Mouse (Mus musculus) c-Kit-positive CD71-positive TER-119-positive erythroid progenitor cells, embryonic 14.5 days (primary cell): ENCODE measurements around the gene Itgad.

Source experiments
- DNase-seq: peaks from one replicate; pipeline ENCODE4 v3.0.0-alpha.2; 2013; ENCODE audit warnings: low spot score

Itgad gene

DNA sequence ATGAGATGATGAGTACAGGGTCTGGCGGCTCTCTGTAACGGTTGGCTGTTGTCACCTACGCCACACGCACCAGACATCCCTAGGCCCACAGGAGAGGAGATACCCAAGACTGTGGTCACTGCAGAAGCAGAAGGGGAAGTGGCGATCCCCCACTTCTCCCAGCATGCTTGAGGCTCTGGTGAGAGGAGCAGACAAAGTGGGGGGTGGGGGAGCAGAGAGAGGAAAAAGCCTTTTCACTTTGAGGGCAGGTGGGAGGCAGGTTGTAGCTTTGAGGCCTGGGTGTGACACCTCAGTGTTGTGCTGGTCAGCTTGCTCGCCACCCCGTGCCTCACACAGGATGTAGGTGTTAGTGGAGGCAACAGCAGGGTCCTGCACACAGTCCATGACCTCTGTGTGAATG is 25.9 kb downstream of the Itgad start:
- DNase-seq, result no peak

DNA sequence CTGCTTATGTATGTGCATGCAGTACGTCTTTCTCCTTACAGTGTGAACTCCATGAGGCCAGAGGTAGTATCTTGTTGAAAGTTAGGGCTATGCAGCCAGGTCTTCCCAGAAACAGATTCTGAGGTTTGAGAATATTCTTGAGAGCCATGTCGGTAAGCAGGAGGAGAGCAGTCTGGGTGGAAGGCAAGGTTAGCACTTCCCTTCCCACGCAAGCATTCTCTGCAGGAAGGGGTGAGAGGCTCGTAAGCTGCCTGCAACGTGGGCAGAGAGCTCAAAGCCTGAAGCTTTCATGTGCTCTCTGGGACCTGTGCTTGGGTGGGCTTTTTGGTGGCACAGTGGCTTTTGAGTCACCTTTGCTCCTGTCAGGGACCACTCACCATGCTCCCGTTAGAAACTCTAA is 26.4 kb downstream of the Itgad start:
- DNase-seq, result no peak

DNA sequence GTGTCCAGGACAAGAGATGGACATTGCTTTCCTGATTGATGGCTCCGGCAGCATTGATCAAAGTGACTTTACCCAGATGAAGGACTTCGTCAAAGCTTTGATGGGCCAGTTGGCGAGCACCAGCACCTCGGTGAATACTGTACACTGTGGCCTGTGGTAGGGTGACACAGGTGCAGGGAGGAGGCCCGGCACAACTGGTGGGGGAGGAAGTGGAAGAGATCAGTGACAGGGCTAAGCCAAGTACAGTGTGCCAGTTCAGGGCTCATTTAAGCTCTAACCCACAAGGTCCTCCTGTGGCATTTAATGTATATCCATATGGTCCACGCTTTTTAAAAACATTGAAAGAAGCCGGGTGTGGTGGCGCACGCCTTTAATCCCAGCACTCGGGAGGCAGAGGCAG is 27.5 kb downstream of the Itgad start:
- DNase-seq, result no peak

DNA sequence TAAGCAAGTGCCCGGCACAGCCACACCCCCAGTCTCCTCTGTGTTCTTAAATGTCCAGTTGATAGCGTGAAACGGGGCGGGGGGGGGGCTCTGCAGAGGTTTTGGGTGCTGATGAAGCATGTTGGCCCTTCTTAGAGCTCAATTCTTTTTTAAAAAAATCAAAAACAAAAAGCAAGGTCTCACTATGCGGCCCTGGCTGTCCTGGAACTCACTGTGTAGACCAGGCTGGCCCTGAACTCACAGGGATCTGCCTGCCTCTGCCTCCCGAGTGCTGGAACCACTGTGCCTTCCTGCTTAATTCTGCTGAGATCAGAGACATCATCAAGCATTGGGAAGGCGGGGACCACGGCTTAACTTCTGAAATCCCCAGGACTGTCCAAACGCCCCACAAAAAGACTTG is 47.4 kb downstream of the Itgad start:
- no peak for DNase-seq

DNA sequence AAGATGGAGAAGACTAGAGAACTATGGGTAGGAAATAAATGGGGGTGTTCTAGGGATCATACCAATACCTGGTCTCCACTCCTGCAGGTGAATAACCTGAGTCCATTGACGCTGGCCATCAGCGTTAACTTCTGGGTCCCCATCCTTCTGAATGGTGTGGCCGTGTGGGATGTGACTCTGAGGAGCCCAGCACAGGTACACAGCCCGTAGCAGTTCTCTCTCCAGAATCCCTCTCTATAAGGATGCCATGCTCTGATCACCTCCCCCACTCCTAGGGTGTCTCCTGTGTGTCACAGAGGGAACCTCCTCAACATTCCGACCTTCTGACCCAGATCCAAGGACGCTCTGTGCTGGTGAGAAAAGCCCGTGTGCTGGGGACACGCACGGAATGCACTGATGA is 48.9 kb downstream of the Itgad start:
- no peak for DNase-seq

DNA sequence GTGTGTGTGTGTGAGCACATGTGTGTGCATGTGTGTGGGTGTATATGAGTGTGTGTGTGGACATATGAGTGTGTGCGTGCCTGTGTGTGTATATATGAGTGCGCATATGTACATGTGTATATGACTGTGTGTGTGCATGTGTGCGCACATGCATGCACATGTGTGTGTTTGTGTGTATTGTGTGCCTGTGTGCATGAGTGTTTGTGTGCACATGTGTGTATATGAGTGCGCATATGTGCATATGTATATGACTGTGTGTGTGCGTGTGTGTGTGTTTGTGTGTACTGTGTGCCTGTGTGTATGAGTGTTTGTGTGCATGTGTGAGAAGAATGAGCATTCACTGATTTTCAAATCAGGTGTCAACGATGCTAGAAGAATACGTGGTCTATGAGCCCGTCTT is 50.0 kb downstream of the Itgad start:
- DNase-seq, result no peak

DNA sequence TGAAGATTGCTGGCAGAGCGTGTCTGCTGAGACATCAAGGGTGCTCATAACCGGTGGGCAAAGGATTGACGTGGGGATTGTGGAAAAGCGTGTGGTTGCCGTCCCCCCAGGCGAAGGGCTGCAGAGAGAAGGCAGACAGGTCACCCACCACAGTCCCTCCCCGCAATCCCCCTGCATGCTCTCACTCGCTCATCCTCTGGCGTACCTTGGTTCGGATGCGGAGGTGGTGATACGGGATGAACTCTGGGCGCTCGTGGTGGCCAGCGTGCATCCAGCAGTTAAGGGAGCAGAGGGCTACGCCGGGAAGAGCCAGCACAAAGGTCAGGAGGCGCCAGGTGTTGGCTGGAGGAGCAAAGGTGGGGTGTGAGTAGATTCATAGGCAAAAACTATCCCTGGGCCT is 51.5 kb downstream of the Itgad start:
- no peak for DNase-seq

DNA sequence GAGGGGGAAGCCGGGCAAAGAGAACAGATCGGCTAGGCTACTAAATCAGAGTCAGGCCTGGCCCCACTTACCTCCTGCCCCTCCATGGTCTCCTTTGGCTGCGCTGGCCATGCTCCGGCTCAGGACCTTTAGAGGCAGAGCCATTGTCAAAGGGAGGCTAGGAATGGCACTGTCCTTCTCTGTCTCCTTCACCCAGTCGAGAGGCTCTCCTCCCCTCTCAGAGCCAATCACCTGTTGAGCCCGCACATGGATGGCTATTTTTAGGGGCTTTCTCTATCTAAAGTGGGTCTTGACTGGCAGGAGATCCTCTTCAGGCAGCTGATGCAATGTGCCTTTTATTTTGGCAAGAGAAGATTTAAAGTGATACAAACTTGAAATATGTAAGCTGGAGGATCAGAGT is 52.0 kb downstream of the Itgad start, which contains the start of gene Cox6a2:
TSS of gene Cox6a2 (minus strand) at position 236 of the 400 bp plus-strand sequence.
- DNase-seq, result no peak

DNA sequence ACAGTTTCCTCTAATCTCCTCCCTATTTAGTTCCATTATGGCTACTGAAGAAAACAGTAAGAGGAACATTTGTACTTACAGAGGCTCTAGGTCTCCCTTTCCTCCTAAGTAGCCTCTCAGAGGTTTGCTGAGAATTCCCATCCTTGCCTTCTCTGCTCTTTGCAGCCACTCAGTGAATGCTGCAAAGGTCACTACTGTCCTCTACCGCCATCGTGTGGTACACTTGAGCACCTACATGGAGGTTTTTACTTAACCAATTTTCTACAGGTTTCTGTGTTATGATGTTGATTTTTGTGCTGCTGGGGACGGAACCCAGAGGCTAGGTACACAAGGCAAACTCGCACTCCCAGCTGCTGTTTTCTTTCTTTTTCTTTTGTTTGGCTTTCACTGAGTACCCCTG is 54.0 kb downstream of the Itgad start:
- DNase-seq, result peak; percentile 51

DNA sequence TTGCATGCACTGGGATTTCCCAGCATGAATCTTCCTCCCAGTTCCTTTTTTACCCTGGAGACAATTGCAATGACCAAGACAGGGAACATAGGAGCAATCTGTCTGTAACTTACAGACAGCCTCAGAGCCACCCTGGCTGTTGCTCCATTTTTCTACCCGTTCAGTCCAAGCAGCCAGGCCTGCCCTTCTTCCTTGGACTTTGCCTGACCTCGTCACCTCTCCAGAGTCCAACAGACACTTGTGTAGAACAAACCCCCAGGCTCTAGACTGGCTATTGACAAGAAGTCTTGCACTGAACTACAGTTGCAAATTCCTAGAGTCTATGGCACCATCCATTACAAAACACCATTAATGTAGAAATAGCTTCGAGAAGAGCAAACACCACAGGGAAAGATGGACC is 55.6 kb downstream of the Itgad start:
- DNase-seq, result no peak

DNA sequence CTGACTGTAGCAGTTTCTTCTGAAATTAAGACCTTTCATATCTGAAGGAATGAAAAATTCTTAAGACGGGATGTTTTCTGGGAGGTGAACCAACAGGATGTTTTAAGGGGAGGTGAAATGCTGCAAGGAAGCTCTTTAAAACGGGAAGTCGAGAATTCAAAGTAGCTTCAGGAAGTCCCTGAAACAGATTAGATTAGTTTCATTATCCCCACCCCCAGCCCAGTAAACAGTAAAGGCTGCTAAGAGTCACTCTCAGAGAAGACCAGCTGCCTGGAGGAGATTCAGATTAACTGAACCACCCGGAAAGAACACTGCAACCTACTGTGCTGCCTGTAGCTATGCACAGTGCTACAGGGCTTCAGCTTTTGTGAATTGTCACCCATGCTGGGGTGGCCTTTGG is 65.8 kb downstream of the Itgad start:
- no peak for DNase-seq

DNA sequence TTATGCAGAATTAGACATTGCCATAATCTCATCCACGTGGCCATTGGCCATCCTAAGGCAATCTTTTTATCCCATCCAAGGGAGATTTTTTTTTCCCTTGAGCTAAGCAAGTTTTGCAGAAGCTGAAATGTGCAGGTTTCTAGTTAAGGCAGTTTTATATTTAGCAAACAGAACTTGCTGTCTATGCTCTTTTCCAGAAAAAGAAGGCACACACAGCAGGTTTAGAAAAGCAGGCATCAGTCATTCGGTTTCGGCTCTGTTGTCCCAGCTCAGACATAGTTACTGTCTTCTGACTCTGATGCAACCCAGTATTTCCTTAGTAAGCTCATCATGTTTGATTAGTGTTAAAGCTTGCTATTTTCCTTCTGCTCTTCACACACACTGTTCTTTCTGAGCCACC is 66.8 kb downstream of the Itgad start:
- no peak for DNase-seq

DNA sequence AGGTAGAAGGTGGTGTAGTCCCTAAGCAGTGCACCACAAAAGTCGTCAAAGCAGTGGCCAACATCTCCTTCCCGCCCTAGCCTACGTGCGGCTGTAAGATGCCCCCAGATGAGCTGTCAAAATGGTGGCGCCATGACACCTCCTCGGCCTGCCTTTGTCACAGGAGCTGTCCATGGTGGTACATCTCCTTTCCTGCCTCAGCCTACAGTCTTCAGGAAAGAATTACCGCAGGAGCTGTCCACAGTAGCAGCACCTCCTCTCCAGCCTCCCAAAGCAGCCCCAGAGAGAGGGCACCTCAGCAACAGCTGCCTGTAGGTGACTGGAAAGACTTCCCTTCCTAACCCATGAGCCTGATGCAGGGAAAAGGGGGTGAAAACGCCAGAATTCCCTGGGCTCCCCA is 77.6 kb downstream of the Itgad start:
- DNase-seq, result no peak

DNA sequence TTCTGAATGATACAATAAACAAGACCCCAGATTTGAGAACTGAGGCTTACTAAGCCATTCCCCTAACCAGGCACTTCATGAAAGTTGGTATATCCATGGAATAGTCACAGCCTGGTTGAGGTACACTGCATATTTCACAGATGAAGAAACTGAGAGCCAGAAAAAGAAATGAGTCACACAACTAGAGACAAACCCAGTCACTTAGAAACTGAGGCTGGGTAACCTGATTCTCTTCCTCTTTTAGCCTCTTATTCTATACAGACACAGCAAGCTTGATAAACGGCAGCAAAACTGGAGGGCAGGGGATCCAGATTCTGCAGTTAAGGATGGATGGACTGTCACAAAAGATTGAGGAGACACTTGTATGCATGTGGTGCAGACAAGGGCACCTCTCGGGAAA is 80.6 kb downstream of the Itgad start:
- no peak for DNase-seq

DNA sequence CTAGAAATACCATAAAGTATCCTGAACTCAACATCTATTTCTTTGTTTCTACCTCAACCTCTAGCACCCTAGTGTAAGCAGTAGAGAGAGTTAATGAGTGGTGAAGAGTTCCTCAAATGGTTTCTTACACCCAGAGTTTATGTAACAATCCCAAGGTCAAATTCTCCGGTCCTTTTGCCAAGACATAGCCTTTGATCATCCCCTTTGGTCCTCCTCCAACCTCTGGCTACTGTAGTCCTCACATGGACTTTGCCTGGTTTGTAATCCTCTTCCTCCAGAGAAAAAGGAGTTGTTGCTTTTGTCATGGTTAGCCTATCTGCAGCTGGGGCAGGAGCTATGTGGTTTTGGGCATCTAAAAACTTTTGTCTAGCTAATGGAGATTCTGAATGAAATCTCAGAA is 81.3 kb downstream of the Itgad start:
- no peak for DNase-seq

DNA sequence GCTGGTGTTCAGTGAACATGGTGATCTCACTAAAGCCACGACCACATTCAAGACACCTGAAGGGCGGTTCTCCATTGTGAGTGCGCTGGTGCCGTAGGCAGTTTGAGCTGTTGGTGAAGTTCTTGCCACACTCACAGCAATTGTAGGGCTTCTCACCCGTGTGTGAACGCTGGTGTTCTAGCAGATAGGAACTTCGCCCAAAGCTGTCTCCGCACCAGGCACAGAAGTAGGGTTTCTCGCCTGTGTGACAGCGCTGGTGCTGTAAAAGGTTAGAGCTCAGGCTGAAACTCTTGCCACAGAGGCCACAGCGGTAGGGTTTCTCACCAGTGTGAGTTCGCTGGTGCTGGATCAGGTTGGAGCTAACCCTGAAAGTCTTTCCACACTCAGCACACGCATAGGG is 82.2 kb downstream of the Itgad start:
- no peak for DNase-seq

DNA sequence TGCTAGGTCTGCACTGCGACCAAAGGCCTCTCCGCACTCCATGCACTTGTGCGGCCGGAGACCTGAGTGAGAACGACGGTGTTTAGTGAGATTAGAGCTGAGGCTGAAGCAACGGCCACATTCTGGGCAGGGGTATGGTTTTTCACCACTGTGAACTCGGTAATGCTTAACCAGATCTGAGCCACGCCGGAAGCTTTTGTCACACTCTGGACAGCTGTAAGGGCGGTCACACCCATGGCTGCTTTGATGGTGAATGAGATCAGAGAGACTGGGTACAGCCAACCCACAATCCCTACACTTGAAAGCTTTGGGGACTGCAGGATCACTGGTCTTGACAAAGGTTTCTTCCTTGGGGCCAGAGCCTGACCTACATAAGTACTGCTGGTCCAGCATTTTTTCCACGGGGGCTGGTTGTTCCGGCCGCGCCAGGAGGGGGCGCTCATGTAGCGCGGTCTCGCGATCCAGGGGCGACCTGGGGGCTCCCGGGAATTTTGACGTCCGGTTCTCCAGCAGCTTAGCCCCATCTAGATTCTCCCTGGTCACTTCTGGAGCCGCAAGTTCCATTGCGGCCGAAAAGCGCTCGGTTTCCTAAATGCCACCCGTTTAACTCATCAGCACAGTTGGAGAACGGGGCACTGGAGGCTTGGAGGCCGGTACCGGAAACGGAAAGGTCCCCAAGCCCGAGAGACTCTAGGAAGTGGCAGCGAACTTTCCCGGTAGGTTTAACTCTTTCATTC is 82.8 kb downstream of the Itgad start, which contains the start of gene Armc5:
TSS of gene Armc5 (plus strand) at position 487 of the 737 bp plus-strand sequence.
- peak; percentile 73 for DNase-seq

DNA sequence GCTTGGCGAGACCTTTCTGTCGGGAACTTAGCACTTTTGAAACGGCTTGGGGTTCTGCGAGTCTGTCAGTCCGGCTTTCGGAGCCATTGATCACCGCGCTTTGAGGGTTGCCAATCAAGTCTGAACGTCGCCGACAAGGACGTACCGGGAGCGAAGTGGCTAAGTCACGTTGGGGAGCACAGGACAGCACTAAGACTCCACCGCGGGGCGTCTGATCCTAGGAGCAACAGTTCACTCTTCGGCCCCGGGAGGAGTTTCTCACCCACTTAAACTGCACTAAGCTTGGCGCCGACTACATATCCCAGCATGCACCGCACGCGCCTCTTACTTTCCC is 83.4 kb downstream of the Itgad start:
- no peak for DNase-seq

DNA sequence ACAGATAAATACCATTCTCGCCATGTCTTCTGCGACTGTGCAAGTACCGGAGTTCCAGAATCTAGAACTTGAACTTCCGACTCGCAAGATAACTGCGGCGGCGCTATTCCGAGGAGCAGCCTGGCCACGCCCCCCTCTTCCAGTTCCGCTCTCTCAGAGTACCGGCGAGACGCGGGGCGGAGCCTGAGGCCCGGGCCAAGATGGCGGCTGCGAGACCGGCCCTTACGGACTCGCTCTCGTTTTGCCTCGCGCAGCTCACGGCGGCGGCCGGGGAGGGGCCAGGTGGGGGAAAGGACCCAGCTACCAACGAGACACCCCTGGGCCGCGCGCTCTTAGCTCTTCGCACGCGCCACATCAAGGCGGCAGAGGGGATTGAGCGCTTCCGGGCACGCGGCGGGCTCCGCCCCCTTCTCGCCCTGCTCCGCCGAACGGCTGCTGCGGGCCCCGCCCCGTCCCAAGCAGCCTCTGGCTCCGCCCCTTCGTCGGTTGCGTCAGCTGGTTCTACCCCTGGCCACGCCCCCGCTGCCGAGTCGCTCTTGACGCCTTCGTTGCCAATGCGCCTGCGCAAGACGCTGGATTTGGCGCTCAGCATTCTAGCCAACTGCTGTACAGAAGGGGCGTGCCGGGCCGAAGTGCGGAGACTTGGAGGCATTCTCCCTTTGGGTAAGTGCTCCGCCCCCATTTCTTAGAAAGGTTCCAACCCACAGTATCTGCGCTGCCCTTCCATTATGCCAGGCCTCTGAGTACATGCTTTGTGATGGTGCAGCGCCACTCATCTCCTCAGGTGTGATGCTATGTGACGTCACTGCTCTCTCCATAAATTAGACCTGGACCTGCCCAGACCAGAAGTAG is 84.0 kb downstream of the Itgad start, which contains the start of gene 9130023H24Rik:
TSS of gene 9130023H24Rik (minus strand) at position 105 of the 852 bp plus-strand sequence.
- DNase-seq, result peak; percentile 100

DNA sequence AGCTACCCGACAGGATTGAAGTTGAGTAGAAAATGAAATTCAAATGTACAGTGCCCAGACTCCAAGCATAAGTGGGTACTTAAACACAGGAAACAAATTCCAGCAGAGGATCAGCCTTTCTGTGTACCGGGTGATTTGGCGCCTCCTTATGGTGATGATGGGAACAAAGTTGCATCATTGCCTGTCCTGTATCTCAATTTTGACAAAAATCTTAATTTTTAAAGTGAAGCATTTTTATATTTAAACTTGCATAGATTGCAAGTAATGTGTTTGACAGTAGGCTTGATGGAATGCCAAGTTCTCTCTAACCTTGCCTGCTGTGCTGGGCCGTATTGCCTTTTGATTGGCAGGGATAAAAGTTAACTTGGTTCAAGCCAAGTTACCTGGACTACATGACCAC is 84.8 kb downstream of the Itgad start:
- DNase-seq, result peak; percentile 71

DNA sequence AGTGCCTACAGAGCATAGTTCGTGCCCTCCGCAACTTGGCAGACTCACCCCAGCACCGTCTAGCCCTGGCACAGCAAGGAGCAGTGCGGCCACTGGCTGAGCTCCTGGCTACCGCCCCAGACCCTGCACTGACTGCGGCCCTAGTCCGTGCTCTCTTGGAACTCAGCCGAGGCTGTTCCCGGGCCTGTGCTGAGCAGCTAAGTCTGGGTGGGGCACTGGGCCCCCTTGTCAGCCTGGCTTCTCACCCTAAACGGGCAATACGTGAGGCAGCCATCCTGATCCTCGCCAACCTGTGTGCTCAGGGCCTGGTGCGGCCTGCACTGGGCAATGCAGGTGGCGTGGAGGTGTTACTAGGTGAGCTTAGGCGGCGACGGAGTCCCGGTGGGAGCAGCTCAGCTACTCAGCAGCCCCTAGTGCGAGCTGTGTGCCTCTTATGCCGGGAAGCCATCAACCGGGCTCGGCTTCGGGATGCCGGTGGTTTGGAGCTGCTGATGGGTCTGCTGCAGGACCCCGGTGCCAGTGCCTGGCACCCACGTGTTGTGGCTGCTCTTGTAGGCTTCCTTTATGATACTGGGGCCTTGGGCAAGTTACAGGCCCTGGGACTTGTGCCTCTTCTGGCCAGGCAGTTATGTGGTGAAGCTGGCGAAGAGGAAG is 86.1 kb downstream of the Itgad start:
- DNase-seq, result no peak

DNA sequence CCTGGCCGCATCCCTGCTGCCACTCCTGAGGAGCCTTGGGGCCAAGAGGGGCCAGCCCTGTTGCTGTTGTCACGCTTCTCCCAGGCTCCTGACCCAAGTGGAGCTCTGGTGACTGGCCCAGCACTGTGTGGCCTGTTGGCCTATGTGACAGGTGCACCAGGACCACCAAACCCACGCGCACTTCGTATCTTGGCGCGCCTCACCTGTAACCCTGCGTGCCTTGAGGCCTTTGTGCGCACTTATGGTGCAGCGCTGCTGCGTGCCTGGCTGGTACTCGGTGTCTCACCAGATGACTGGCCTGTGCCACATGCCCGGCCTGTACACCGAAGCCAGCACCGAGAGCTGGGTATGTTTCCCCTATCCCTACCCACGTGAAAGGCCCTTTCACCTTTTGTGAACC is 88.2 kb downstream of the Itgad start:
- DNase-seq, result no peak

DNA sequence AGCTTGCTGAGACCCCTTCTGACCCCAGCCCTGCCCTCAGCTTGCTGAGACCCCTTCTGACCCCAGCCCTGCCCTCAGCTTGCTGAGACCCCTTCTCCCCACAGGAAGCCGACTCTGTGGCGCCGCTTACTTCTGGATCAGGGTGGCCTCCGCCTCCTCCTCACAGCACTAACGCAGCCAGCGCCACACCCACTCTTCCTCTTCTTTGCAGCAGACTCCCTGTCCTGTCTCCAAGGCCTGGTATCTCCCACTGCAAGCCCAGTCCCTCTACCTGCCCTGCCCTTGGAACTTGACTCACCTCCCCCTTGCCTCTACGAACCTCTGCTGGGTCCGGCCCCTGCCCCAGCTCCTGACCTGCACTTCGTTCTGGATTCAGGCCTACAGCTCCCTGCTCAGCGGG is 89.7 kb downstream of the Itgad start:
- DNase-seq, result no peak
